Comparison of ENCODE assay signal across 26 mouse cellular contexts in genomic region chr7:111846417-111846816, GRCm38 (mm10).
"Had no signal": no experiment of that assay in that cellular context is flagged by ENCODE, and none has a peak within 500 bp of the region (broad histone marks: within the 10 kb centered on the region; RNA-seq: fewer than 3 reads in every experiment).

No protein-coding gene starts in this region.

- DNase-seq: cerebellum, adult 9-11 months; cerebellum, postnatal 10 days; cerebellum, postnatal 14 days; cerebellum, postnatal 25 days; cerebellum, postnatal 36 days; embryo, embryonic 11 days; forebrain, postnatal 0 days; gastrocnemius, adult 2 months; gastrocnemius, postnatal 10 days; gastrocnemius, postnatal 14 days; gastrocnemius, postnatal 25 days; gastrocnemius, postnatal 36 days; heart, adult 11 months; heart, adult 18-20 months; heart, adult 2 months had no signal

- H3K9ac ChIP-seq: embryonic facial prominence, embryonic 12.5 days; embryonic facial prominence, embryonic 13.5 days; embryonic facial prominence, embryonic 15.5 days; forebrain, embryonic 12.5 days; forebrain, embryonic 13.5 days; forebrain, embryonic 15.5 days; forebrain, postnatal 0 days had no signal

- H3K4me2 ChIP-seq: embryonic facial prominence, embryonic 12.5 days; embryonic facial prominence, embryonic 13.5 days; embryonic facial prominence, embryonic 15.5 days; forebrain, embryonic 12.5 days; forebrain, embryonic 13.5 days; forebrain, embryonic 15.5 days had no signal

- H3K4me3 ChIP-seq: embryonic facial prominence, embryonic 10.5 days; embryonic facial prominence, embryonic 12.5 days; embryonic facial prominence, embryonic 13.5 days; embryonic facial prominence, embryonic 15.5 days; erythroblast, embryonic 14.5 days; forebrain, embryonic 10.5 days; forebrain, embryonic 12.5 days; forebrain, embryonic 13.5 days; forebrain, embryonic 15.5 days; gastrocnemius, adult 2 months; heart, adult 2 months; heart, embryonic 10.5 days had no signal

- H3K4me1 ChIP-seq: embryonic facial prominence, embryonic 12.5 days; embryonic facial prominence, embryonic 13.5 days; embryonic facial prominence, embryonic 15.5 days; forebrain, embryonic 12.5 days; forebrain, embryonic 13.5 days; forebrain, embryonic 15.5 days had no signal

- H3K9me3 ChIP-seq: embryonic facial prominence, embryonic 10.5 days; embryonic facial prominence, embryonic 12.5 days; embryonic facial prominence, embryonic 13.5 days; embryonic facial prominence, embryonic 15.5 days; forebrain, embryonic 10.5 days; forebrain, embryonic 12.5 days; forebrain, embryonic 15.5 days; heart, embryonic 10.5 days had no signal

- H3K36me3 ChIP-seq: embryonic facial prominence, embryonic 10.5 days; embryonic facial prominence, embryonic 12.5 days; embryonic facial prominence, embryonic 13.5 days; embryonic facial prominence, embryonic 15.5 days; forebrain, embryonic 10.5 days; forebrain, embryonic 12.5 days; forebrain, embryonic 15.5 days; heart, embryonic 10.5 days had no signal

- H3K27ac ChIP-seq: embryonic facial prominence, embryonic 10.5 days; embryonic facial prominence, embryonic 12.5 days; embryonic facial prominence, embryonic 13.5 days; embryonic facial prominence, embryonic 15.5 days; forebrain, embryonic 10.5 days; forebrain, embryonic 12.5 days; forebrain, embryonic 13.5 days; forebrain, embryonic 15.5 days; gastrocnemius, adult 2 months; heart, adult 2 months; heart, embryonic 10.5 days had no signal

- ATAC-seq: forebrain, embryonic 13.5 days; forebrain, embryonic 15.5 days; forebrain, embryonic 16.5 days; forebrain, postnatal 0 days had no signal

- H3K27me3 ChIP-seq: embryonic facial prominence, embryonic 12.5 days; embryonic facial prominence, embryonic 13.5 days; embryonic facial prominence, embryonic 15.5 days; forebrain, embryonic 12.5 days; forebrain, embryonic 13.5 days; forebrain, embryonic 15.5 days had no signal
